Mouse (Mus musculus) MEL (cell line): Measurements from ENCODE around the gene H2-Eb2.

Experiments used
- CTCF ChIP-seq, 3 experiments: IDR thresholded peaks in 2 of 3; conservative IDR thresholded peaks in 1 of 3; 2 replicates each; pipeline ENCODE4 v1.5.1; 2011 to 2012; ENCODE audit warnings: low read length in 3 of 3, low read depth in 2 of 3, mild to moderate bottlenecking in 2 of 3, improper control_type of control experiment in 1 of 3, inconsistent platforms in 1 of 3, mixed read lengths in 1 of 3, moderate library complexity in 1 of 3; ENCODE audit not compliant: control insufficient read depth in 1 of 3, insufficient read depth in 1 of 3, poor library complexity in 1 of 3, severe bottlenecking in 1 of 3
- POLR2A ChIP-seq, 2 experiments: IDR thresholded peaks; 2 replicates each; pipeline ENCODE4 v1.6.1; 2011 to 2012; ENCODE audit warnings: low read length in 2 of 2, mild to moderate bottlenecking in 2 of 2, control low read depth in 1 of 2, improper control_type of control experiment in 1 of 2, low read depth in 1 of 2, moderate library complexity in 1 of 2; ENCODE audit not compliant: control insufficient read depth in 1 of 2, insufficient read depth in 1 of 2, poor library complexity in 1 of 2
- RCOR1 ChIP-seq: IDR thresholded peaks from 2 replicates; pipeline ENCODE4 v1.6.1; 2012; ENCODE audit warnings: low read depth, mild to moderate bottlenecking, inconsistent platforms, low read length, improper control_type of control experiment
- ZMIZ1 ChIP-seq: IDR thresholded peaks from 2 replicates; pipeline ENCODE4 v1.6.1; 2012; ENCODE audit warnings: low read depth, mild to moderate bottlenecking, inconsistent platforms, low read length, improper control_type of control experiment, moderate library complexity
- ZNF384 ChIP-seq: IDR thresholded peaks from 2 replicates; pipeline ENCODE4 v1.6.1; 2012; ENCODE audit warnings: low read depth, mild to moderate bottlenecking, inconsistent platforms, low read length, improper control_type of control experiment

DNA sequence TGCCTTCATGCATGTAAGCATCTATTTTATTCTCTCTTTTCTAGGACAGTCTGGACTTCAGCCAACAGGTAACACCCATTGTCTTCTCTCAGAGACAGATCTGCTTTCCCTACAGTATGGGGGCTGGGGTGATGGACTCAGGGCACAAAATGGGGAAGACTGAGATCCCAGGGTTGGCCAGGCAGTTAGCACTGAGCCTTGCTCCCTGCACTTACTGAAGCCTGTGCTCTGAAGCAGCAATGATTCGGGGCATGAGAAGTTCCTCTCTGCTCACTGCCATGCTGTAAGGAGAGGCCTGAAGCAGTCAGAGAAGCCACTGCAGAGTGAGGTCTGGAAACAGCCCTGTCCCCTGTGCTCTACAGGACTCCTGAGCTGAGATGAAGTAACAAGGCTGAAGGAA, 10.0 kb upstream of the H2-Eb2 start:
- TF ChIP-seq RCOR1, result no peak
- no peak for TF ChIP-seq ZNF384
- no peak for TF ChIP-seq POLR2A (IDR thresholded peaks at IDR 0.05; ENCODE audit: control insufficient read depth in 1 of 2, insufficient read depth in 1 of 2, low read depth in 1 of 2, low read length in 2 of 2, poor library complexity in 1 of 2)
- TF ChIP-seq ZMIZ1, result no peak
- TF ChIP-seq CTCF (IDR thresholded peaks at IDR 0.05 in 2 of 3, conservative IDR thresholded peaks at IDR 0.05 in 1 of 3; ENCODE audit: control insufficient read depth in 1 of 3, insufficient read depth in 1 of 3, low read depth in 2 of 3, low read length in 3 of 3, poor library complexity in 1 of 3, severe bottlenecking in 1 of 3), result no peak
